In genomic region chr10:128990994-128991393, GRCm38 (mm10) we compare ENCODE assay signal across 28 mouse cellular contexts. TPM values are rescaled to one million over a fixed set of nuclear protein-coding genes. Genes with fewer than 3 reads are reported as not detected.
DNase-seq lines count a peak whose midpoint lies in the region; ATAC-seq lines count a peak whose summit lies in the region.
"Had no signal": no experiment of that assay in that cellular context is flagged by ENCODE, and none has a peak within 500 bp of the region (broad histone marks: within the 10 kb centered on the region; RNA-seq: fewer than 3 reads in every experiment).

No protein-coding gene starts in this region.

- H3K36me3 ChIP-seq in heart, embryonic 10.5 days = no peaks in the 10 kb centered on the region
- no peaks in the 10 kb centered on the region for H3K36me3 ChIP-seq in limb, embryonic 10.5 days
- H3K36me3 ChIP-seq: limb, embryonic 13.5 days; liver, embryonic 13.5 days; midbrain, embryonic 10.5 days; neural tube, embryonic 13.5 days had no signal

- no peak overlapping the region for H3K4me3 ChIP-seq in heart, embryonic 10.5 days
- H3K4me3 ChIP-seq in limb, embryonic 10.5 days = no peak overlapping the region
- H3K4me3 ChIP-seq: gastrocnemius, adult 2 months; heart, adult 2 months; limb, embryonic 13.5 days; liver, embryonic 13.5 days; midbrain, embryonic 10.5 days; neural tube, embryonic 13.5 days had no signal

- H3K27me3 ChIP-seq in heart, embryonic 10.5 days (ENCODE audit: insufficient read depth, poor library complexity, severe bottlenecking) = no peaks in the 10 kb centered on the region
- no peaks in the 10 kb centered on the region for H3K27me3 ChIP-seq in limb, embryonic 10.5 days (ENCODE audit: low read depth, poor library complexity, severe bottlenecking)
- H3K27me3 ChIP-seq: limb, embryonic 13.5 days; liver, embryonic 13.5 days; neural tube, embryonic 13.5 days had no signal

- H3K27ac ChIP-seq in heart, embryonic 10.5 days = no peak overlapping the region
- no peak overlapping the region for H3K27ac ChIP-seq in limb, embryonic 10.5 days
- H3K27ac ChIP-seq: gastrocnemius, adult 2 months; heart, adult 2 months; limb, embryonic 13.5 days; liver, embryonic 13.5 days; midbrain, embryonic 10.5 days; neural tube, embryonic 13.5 days had no signal

- 0 out of 2 replicates have a peak, but pooled peaks have one; percentile 28 for ATAC-seq in common myeloid progenitor, adult 5-6 weeks (replicated peaks; ENCODE audit: low read depth, poor library complexity, severe bottlenecking)
- ATAC-seq: intestine, embryonic 16.5 days had no signal

- peak; percentile 56 for DNase-seq in heart, embryonic 10.5 days (ENCODE audit: low spot score)
- no peak for DNase-seq in heart, postnatal 4 days
- DNase-seq in natural killer cell, adult 2 months (ENCODE audit: low spot score in 2 of 2) = peak; percentile 2 to 35
- DNase-seq in thymus, postnatal 4 days = peak; percentile 46
- no peak for DNase-seq in layer of hippocampus, postnatal 10 days (ENCODE audit: low spot score in 2 of 2)
- DNase-seq in embryo, embryonic 10 days (ENCODE audit: low spot score) = no peak
- DNase-seq in limb, embryonic 10.5 days (ENCODE audit: low spot score) = no peak
- DNase-seq: adrenal gland, adult 8-10 months; cerebellum, adult 9-10 months; embryo, embryonic 11 days; gastrocnemius, adult 2 months; heart, adult 2 months; kidney, postnatal 4 days; layer of hippocampus, adult 9-11 months; liver, embryonic 13.5 days; lung, embryonic 14.5 days; lung, postnatal 36 days had no signal

- H3K9me3 ChIP-seq in heart, embryonic 10.5 days = no peaks in the 10 kb centered on the region
- H3K9me3 ChIP-seq in limb, embryonic 10.5 days (replicated peaks) = no peaks in the 10 kb centered on the region
- H3K9me3 ChIP-seq: limb, embryonic 13.5 days; liver, embryonic 13.5 days; midbrain, embryonic 10.5 days; neural tube, embryonic 13.5 days had no signal

- no peaks in the 10 kb centered on the region for H3K4me1 ChIP-seq in heart, embryonic 10.5 days
- no peaks in the 10 kb centered on the region for H3K4me1 ChIP-seq in limb, embryonic 10.5 days
- H3K4me1 ChIP-seq: limb, embryonic 13.5 days; liver, embryonic 13.5 days; midbrain, embryonic 10.5 days; neural tube, embryonic 13.5 days had no signal

RNA-seq across cellular contexts. Expression of gene Olfr9, which starts 1.8 kb away (rescaled TPM):
- polyA plus RNA-seq in heart, embryonic 10.5 days (2016; fragmentation: Nextera tagmentation; extraction: Ambion mirVana) = not detected in 2 replicates
- not detected for total RNA-seq in heart, postnatal 4 days (2021)
- not detected in 2 replicates for total RNA-seq in common myeloid progenitor, adult 5-6 weeks (2017)
- not detected for total RNA-seq in layer of hippocampus, postnatal 10 days (2021)
- polyA plus RNA-seq in limb, embryonic 10.5 days (2016; fragmentation: Nextera tagmentation; extraction: Ambion mirVana) = not detected in 2 replicates
- total RNA-seq: adrenal gland, adult 8-10 months; gastrocnemius, adult 2 months; heart, adult 2 months; left cerebral cortex, adult 8-10 months had no signal
- polyA plus RNA-seq: embryonic facial prominence, embryonic 14.5 days; heart, adult 2 months; heart, postnatal 0 days; hindbrain, embryonic 11.5 days; intestine, embryonic 16.5 days; kidney, embryonic 14.5 days; limb, embryonic 13.5 days; liver, embryonic 13.5 days; lung, embryonic 14.5 days; midbrain, embryonic 10.5 days; neural tube, embryonic 13.5 days; small intestine, adult 2 months had no signal

RNA-seq across cellular contexts. Expression of gene Olfr763, which starts 19.6 kb away (rescaled TPM):
- polyA plus RNA-seq in heart, embryonic 10.5 days (2016; fragmentation: Nextera tagmentation; extraction: Ambion mirVana) = not detected in 2 replicates
- not detected for total RNA-seq in heart, postnatal 4 days (2021)
- not detected in 2 replicates for total RNA-seq in common myeloid progenitor, adult 5-6 weeks (2017)
- total RNA-seq in layer of hippocampus, postnatal 10 days (2021) = not detected
- polyA plus RNA-seq in limb, embryonic 10.5 days (2016; fragmentation: Nextera tagmentation; extraction: Ambion mirVana) = not detected in 2 replicates
- total RNA-seq: adrenal gland, adult 8-10 months; gastrocnemius, adult 2 months; heart, adult 2 months; left cerebral cortex, adult 8-10 months had no signal
- polyA plus RNA-seq: embryonic facial prominence, embryonic 14.5 days; heart, adult 2 months; heart, postnatal 0 days; hindbrain, embryonic 11.5 days; intestine, embryonic 16.5 days; kidney, embryonic 14.5 days; limb, embryonic 13.5 days; liver, embryonic 13.5 days; lung, embryonic 14.5 days; midbrain, embryonic 10.5 days; neural tube, embryonic 13.5 days; small intestine, adult 2 months had no signal

RNA-seq across cellular contexts. Expression of gene Mettl7b, which starts 30.2 kb away (rescaled TPM):
- polyA plus RNA-seq in heart, embryonic 10.5 days (2016; fragmentation: Nextera tagmentation; extraction: Ambion mirVana) = not detected in 2 replicates
- total RNA-seq in heart, postnatal 4 days (2021) = under 1 TPM in 1 of 2 experiments, not detected in 1; 0.21 TPM
- total RNA-seq in common myeloid progenitor, adult 5-6 weeks (2017) = not detected in 2 replicates
- total RNA-seq in layer of hippocampus, postnatal 10 days (2021) = not detected
- polyA plus RNA-seq in limb, embryonic 10.5 days (2016; fragmentation: Nextera tagmentation; extraction: Ambion mirVana) = 0.11 TPM in 1 of 2 replicates, not detected in the other
- total RNA-seq: gastrocnemius, adult 2 months; heart, adult 2 months; left cerebral cortex, adult 8-10 months had no signal
- polyA plus RNA-seq: embryonic facial prominence, embryonic 14.5 days; heart, postnatal 0 days; hindbrain, embryonic 11.5 days; liver, embryonic 13.5 days; lung, embryonic 14.5 days; midbrain, embryonic 10.5 days had no signal

RNA-seq across cellular contexts. Expression of gene Olfr764-ps1, which starts 48.7 kb away (rescaled TPM):
- polyA plus RNA-seq in heart, embryonic 10.5 days (2016; fragmentation: Nextera tagmentation; extraction: Ambion mirVana) = not detected in 2 replicates
- not detected for total RNA-seq in heart, postnatal 4 days (2021)
- total RNA-seq in common myeloid progenitor, adult 5-6 weeks (2017) = not detected in 2 replicates
- not detected for total RNA-seq in layer of hippocampus, postnatal 10 days (2021)
- not detected in 2 replicates for polyA plus RNA-seq in limb, embryonic 10.5 days (2016; fragmentation: Nextera tagmentation; extraction: Ambion mirVana)
- total RNA-seq: adrenal gland, adult 8-10 months; gastrocnemius, adult 2 months; heart, adult 2 months; left cerebral cortex, adult 8-10 months had no signal
- polyA plus RNA-seq: embryonic facial prominence, embryonic 14.5 days; heart, adult 2 months; heart, postnatal 0 days; hindbrain, embryonic 11.5 days; intestine, embryonic 16.5 days; kidney, embryonic 14.5 days; limb, embryonic 13.5 days; liver, embryonic 13.5 days; lung, embryonic 14.5 days; midbrain, embryonic 10.5 days; neural tube, embryonic 13.5 days; small intestine, adult 2 months had no signal

RNA-seq across cellular contexts. Expression of gene Itga7, which starts 57.4 kb away (rescaled TPM):
- polyA plus RNA-seq in heart, embryonic 10.5 days (2016; fragmentation: Nextera tagmentation; extraction: Ambion mirVana) = 1.1 and 1.3 TPM in 2 replicates
- total RNA-seq in heart, postnatal 4 days (2021) = 10 to 100 TPM; 69.6 to 78.5 TPM
- not detected in 2 replicates for total RNA-seq in common myeloid progenitor, adult 5-6 weeks (2017)
- 10 to 100 TPM; 22.2 to 27.4 TPM for total RNA-seq in layer of hippocampus, postnatal 10 days (2021)
- 0.15 and 0.24 TPM in 2 replicates for polyA plus RNA-seq in limb, embryonic 10.5 days (2016; fragmentation: Nextera tagmentation; extraction: Ambion mirVana)

Comparison
In these comparisons a context has a peak if more than half of its experiments do, and no peak if none do; other contexts are left out.
1. DNase-seq: peak in heart, embryonic 10.5 days (single experiment), natural killer cell, adult 2 months (2 of 2) and thymus, postnatal 4 days (single experiment); none in heart, postnatal 4 days (single experiment), layer of hippocampus, postnatal 10 days (0 of 2), embryo, embryonic 10 days (single experiment) and limb, embryonic 10.5 days (single experiment).